Mouse (Mus musculus) small intestine, adult 2 months (tissue): Measurements from ENCODE around the gene Gm10563. TPM values are rescaled to one million over a fixed set of nuclear protein-coding genes. Genes with fewer than 3 reads are reported as not detected.
"Not testable (repeated sequence)": the region's sequence is repeated elsewhere in the genome, so short reads cannot be mapped to it uniquely, and the experiment has no call there.

ENCODE experiments used
- H3K27ac ChIP-seq: fragments of 200-500 bp; 2 replicates; pipeline ENCODE4 v1.5.1; 2012; ENCODE audit warnings: low read depth, low read length, control low read depth, inconsistent platforms; ENCODE audit not compliant: insufficient read depth
- H3K27me3 ChIP-seq: fragments of 200-500 bp; 2 replicates; pipeline ENCODE4 v1.6.1; 2012; ENCODE audit warnings: mild to moderate bottlenecking, moderate library complexity, low read length, inconsistent platforms; ENCODE audit not compliant: control insufficient read depth, insufficient read depth
- H3K36me3 ChIP-seq: fragments of 200-500 bp; 2 replicates; pipeline ENCODE4 v1.6.1; 2012; ENCODE audit warnings: mild to moderate bottlenecking, low read length, control low read depth, inconsistent platforms; ENCODE audit not compliant: control insufficient read depth, insufficient read depth
- H3K4me1 ChIP-seq: fragments of 200-500 bp; 2 replicates; pipeline ENCODE4 v1.6.1; 2012; ENCODE audit warnings: low read length, inconsistent platforms, mixed read lengths; ENCODE audit not compliant: control insufficient read depth, insufficient read depth, insufficient read length
- H3K4me3 ChIP-seq: fragments of 200-500 bp; 2 replicates; pipeline ENCODE4 v1.5.1; 2012; ENCODE audit warnings: low read depth, mild to moderate bottlenecking, control low read depth, inconsistent platforms, low read length, moderate library complexity
- CTCF ChIP-seq: fragments of 200-500 bp; IDR thresholded peaks from 2 replicates; pipeline ENCODE4 v1.5.1; 2012; ENCODE audit warnings: low read depth, mild to moderate bottlenecking, control low read depth, inconsistent platforms, low read length, moderate library complexity, mixed read lengths; ENCODE audit not compliant: insufficient replicate concordance, insufficient read length; ENCODE audit errors: extremely low read depth
- POLR2A ChIP-seq: fragments of 200-500 bp; IDR thresholded peaks from 2 replicates; pipeline ENCODE4 v1.6.1; 2012; ENCODE audit warnings: low read depth, mild to moderate bottlenecking, control low read depth, inconsistent platforms, low read length, moderate library complexity
- WGBS: fragments of 180-500 bp; shearing (Covaris S2); methylation state at CpG from one replicate; pipeline ENCODE4 v1.1.7; 2018; 5-methylcytosine and 5-hydroxymethylcytosine counted together
- polyA plus RNA-seq: library from polyadenylated mRNA; depleted of rRNA; stranded (reverse); fragments of >200 nt; gene quantifications from 2 replicates; pipeline ENCODE4 v1.2.3, GENCODE M21; 2012; rRNA removed

Gene Gm10563
- polyA plus RNA-seq, result not detected in 2 replicates

DNA sequence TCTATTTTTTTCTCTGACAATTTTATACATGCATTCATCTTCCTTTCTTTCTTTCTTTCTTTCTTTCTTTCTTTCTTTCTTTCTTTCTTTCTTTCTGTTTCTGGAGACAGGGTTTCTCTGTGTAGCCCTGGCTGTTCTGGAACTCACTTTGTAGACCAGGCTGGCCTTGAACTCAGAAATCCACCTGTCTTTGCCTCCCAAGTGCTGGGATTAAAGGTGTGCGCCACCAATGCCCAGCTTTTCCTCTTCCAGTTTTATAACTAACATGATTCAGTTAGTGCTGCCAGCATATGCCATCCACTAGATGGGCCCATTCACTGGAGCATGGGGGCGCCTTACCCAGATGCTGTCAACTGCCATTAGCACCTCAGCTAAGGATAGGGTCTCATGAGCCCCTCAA, at the start of gene Gm10563:
Gene Gm10563 (minus strand): TSS at position 101 of the 400 bp plus-strand sequence.
- Histone ChIP-seq H3K4me1 (peaks cover 21% of the 10 kb centered on the region), H3K36me3 (peaks cover 67% of the 10 kb centered on the region), H3K27ac (peak within 1 kb of the TSS; percentile 82)
- WGBS, result 89% methylated on average over 2 of the region's 2 CpGs
- H3K4me3 ChIP-seq, H3K27me3 ChIP-seq: not testable (repeated sequence)

DNA sequence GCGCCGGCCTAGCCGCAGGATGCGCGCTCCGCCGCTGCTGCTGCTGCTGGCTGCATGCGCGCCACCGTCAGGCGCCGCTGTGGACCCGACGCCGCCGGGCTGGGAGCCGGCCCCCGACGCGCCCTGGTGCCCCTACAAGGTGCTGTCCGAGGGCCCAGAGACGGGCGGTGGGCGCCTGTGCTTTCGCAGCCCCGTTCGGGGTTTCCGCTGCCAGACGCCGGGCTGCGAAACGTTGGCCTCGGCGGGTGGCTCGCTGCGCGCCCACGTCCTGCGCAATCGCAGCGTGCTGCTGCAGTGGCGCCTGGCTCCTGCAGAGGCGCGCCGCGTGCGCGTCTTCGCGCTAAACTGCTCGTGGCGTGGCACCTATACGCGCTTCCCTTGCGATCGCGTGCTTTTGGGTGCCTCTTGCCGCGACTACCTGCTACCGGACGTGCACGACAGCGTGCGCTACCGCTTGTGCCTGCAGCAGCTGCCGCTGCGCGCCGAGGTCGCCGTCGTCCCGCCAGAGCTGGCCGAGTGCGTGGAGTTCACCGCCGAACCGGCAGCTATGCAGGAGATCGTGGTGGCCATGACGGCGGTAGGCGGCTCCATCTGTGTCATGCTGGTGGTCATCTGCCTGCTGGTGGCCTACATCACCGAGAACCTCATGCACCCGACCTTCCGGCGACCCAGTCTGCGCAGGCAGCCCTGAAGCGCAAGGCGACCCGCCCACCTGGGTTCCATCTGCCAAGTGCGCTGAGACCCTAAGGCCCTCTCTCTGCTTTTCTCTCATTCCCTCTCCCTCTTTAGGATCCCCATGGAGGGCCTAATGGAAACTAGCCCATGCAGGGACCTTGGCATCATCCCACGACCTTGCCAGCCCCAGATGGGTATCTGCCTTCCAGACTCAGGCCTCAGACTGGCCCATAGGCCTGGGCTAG, 49.5 kb upstream of the Gm10563 start:
- Histone ChIP-seq H3K36me3 (no peaks in the 10 kb centered on the region), H3K4me3 (peak overlapping the region; percentile 78), H3K27me3 (no peaks in the 10 kb centered on the region), H3K27ac (no peak overlapping the region; the same call in 1 of the 2 replicates), H3K4me1 (peaks cover 18% of the 10 kb centered on the region)
- TF ChIP-seq CTCF (no peak; the same call in 1 of the 2 replicates), POLR2A (no peak)
- 1% methylated on average over 91 of the region's 92 CpGs for WGBS

DNA sequence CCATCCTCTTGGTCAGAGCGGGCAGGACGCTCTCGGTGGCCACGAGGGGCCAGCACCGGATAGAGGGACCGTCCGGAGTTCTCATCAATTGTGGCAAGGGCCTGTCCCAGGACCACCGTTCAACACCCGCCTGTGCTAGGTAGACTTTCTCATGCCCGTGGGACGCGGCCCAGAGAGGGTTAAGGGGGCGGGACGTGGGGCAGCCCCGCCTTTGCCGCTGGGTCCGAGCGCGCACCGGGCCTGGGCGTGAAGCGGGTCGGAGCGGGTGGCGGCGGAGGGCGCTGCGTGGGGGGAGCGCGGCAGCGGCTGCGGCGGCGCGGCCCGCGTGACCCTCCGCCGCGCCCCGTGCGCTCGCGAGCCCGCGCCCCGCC, 48.9 kb upstream of the Gm10563 start, which contains the start of gene Fndc10:
Gene Fndc10 (plus strand): TSS at position 232 of the 371 bp plus-strand sequence.
- peak within 1 kb of the TSS; percentile 78 for H3K4me3 ChIP-seq
- no peaks in the 10 kb centered on the region for H3K27me3 ChIP-seq
- WGBS, result 1% methylated on average over 45 of the region's 47 CpGs
- no peak for TF ChIP-seq POLR2A
- no peak for TF ChIP-seq CTCF
- H3K36me3 ChIP-seq, result no peaks in the 10 kb centered on the region
- no peak within 1 kb of the TSS; the same call in 1 of the 2 replicates for H3K27ac ChIP-seq
- peaks cover 18% of the 10 kb centered on the region for H3K4me1 ChIP-seq

DNA sequence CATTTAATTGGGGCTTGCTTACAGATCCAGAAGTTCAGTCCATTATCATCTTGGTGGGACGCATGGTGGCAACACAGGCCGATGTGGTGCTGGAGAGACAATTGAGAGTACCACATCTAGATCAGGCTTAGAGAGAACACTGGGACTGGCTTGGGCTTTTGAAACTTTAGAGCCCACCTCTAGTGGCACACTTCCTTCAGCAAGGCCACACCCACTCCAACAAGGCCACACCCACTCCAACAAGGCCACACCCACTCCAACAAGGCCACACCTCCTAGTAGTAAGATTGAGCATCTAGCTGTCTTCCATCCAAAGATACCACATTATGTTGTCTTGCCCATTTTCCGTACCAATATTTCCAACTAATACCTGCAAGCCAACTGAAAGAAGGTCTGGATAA, 47.2 kb upstream of the Gm10563 start:
- 95% methylated on average over 3 of the region's 3 CpGs for WGBS
- TF ChIP-seq POLR2A, result no peak
- TF ChIP-seq CTCF, result no peak

DNA sequence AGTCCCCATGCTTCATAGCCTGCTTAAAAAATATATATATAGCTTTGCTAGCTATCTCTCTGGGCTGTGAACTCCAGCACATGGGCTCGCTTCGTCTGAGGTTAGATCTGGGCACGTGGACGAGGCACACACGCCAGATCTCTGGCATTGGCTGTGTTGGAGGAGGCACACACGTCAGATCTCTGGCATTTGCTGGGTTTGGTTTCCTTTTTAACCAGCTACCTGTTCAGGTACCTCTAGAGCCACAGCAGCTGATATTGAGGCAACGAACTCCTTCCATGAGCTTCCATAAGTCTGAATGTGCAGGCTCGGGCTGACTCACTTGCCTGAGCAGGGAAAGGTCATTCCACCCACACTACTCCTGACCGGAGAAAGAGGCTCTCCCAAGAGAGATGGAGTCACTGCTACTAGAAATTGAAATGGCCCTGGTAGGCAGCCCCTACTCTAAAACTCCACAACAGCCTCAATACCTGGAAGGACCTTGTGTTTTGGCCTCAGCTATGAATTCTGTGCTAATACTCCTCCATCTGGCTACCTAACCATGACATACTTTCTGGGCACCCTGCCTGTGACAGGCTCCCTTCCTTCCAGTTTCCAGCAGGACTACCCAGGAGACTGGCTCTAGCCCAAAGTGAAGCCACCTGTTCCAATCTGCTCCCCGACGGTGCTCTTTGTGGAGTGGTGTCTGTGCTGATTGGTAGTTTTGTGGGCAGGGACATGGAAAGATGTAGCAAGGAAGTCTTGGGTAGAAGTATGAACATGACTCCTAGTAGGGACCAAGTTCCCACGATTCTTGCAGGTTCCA, 45.6 kb upstream of the Gm10563 start:
- 72% methylated on average over 12 of the region's 12 CpGs for WGBS
- Histone ChIP-seq H3K36me3 (no peaks in the 10 kb centered on the region), H3K4me3 (no peak overlapping the region), H3K27me3 (no peaks in the 10 kb centered on the region), H3K4me1 (peaks cover 21% of the 10 kb centered on the region), H3K27ac (no peak overlapping the region)
- TF ChIP-seq POLR2A (no peak), CTCF (no peak)

More for the DNA sequence above, 47.2 kb upstream of the Gm10563 start:
- Histone ChIP-seq H3K27me3 (no peaks in the 10 kb centered on the region), H3K36me3 (no peaks in the 10 kb centered on the region), H3K27ac (no peak overlapping the region), H3K4me3 (no peak overlapping the region), H3K4me1 (peaks cover 25% of the 10 kb centered on the region)

DNA sequence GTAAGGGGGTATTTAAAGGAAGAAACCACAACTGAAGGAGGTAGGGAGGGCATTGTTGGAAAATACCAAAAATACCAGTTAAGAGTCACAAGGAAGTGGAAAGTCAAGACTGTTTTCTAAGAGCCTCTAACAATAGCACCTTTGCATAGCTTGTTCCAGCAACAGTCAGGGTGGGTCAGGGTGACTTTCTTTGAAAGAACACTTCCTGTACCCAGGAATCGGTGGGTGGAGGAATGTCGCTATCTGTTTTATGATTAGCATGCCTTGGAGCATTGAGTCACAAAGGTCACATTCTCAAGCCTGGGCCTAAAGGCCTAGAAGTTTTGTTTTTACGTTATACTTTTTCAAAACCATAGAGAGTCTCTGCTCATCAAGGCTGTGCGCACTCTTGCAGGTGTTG, 42.6 kb upstream of the Gm10563 start:
- not testable (repeated sequence) for H3K27me3 ChIP-seq, H3K4me3 ChIP-seq, H3K4me1 ChIP-seq, H3K36me3 ChIP-seq
- H3K27ac ChIP-seq, result peak overlapping the region; percentile 97
- 43% methylated on average over 4 of the region's 4 CpGs for WGBS

DNA sequence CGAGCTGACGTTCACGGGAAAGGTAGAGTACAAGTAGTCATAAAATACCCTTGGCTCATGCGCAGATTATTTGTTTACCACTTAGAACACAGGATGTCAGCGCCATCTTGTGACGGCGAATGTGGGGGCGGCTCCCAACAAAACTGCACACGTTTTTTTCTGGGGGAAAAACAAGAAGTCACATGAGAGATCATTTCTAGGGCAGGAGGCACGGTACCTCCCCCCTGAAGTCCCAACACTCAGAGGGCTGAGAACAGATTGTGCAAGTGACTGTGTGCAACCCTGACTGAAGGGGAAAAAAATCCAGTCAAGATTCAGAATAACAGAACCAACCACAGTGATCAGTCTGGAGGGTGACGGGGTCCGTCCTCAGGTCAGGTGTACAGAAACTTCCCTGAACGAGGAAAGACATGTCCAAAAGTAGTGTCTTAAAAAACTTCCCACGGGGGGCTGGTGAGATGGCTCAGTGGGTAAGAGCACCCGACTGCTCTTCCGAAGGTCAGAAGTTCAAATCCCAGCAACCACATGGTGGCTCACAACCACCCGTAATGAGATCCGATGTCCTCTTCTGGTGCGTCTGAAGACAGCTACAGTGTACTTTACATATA, 38.6 kb upstream of the Gm10563 start:
- not testable (repeated sequence) for H3K4me1 ChIP-seq, H3K27me3 ChIP-seq, H3K27ac ChIP-seq, H3K36me3 ChIP-seq, H3K4me3 ChIP-seq
- 90% methylated on average over 16 of the region's 19 CpGs for WGBS
